Mouse (Mus musculus) CH12.LX (cell line): ENCODE data around the gene Pld2. TPM values are rescaled to one million over a fixed set of nuclear protein-coding genes. Genes with fewer than 3 reads are reported as not detected.

ENCODE experiments used
- DNase-seq: peaks from one replicate; pipeline ENCODE4 v3.0.0-alpha.2; 2013; ENCODE audit errors: extremely low read depth
- H3K27ac ChIP-seq: 2 replicates; pipeline ENCODE4 v1.5.1; 2012; ENCODE audit warnings: low read depth, mild to moderate bottlenecking, control low read depth, moderate library complexity; ENCODE audit not compliant: insufficient read depth
- H3K27me3 ChIP-seq: replicated peaks from 2 replicates; pipeline ENCODE3; 2012; ENCODE audit warnings: inconsistent platforms
- H3K36me3 ChIP-seq, 2 experiments: replicated peaks in 1 of 2; 2 replicates each; pipeline versions ENCODE3 to v1.6.1; 2012; ENCODE audit warnings: inconsistent platforms in 1 of 2, low read length in 1 of 2, mild to moderate bottlenecking in 1 of 2, mixed read lengths in 1 of 2, moderate library complexity in 1 of 2; ENCODE audit not compliant: control insufficient read depth in 1 of 2, insufficient read depth in 1 of 2
- H3K4me1 ChIP-seq, 2 experiments: 2 replicates each; pipeline ENCODE4 v1.6.1; 2012; ENCODE audit warnings: inconsistent platforms in 1 of 2, moderate library complexity in 1 of 2; ENCODE audit not compliant: insufficient read depth in 2 of 2, control insufficient read depth in 1 of 2
- H3K4me2 ChIP-seq: 2 replicates; pipeline ENCODE4 v1.6.1; 2012; ENCODE audit warnings: low read depth, mild to moderate bottlenecking, control low read depth; ENCODE audit not compliant: poor library complexity, insufficient read depth, severe bottlenecking
- H3K4me3 ChIP-seq, 3 experiments: fragments of 150-350 bp in 1 of 3; sonication (generic) in 1 of 3; replicated peaks in 1 of 3; 2 replicates each; pipeline versions ENCODE3 to v1.5.1; 2011 to 2012; ENCODE audit warnings: low read depth in 2 of 3, low read length in 2 of 3, mild to moderate bottlenecking in 2 of 3, moderate library complexity in 2 of 3, control low read depth in 1 of 3, improper control_type of control experiment in 1 of 3, inconsistent platforms in 1 of 3, mixed read lengths in 1 of 3; ENCODE audit not compliant: poor library complexity in 1 of 3
- H3K79me2 ChIP-seq: replicated peaks from 2 replicates; pipeline ENCODE4 v1.6.1; 2012; ENCODE audit warnings: mild to moderate bottlenecking, moderate library complexity; ENCODE audit not compliant: control insufficient read depth, poor library complexity, insufficient read depth, severe bottlenecking; ENCODE audit errors: extremely low read depth
- H3K9ac ChIP-seq: 2 replicates; pipeline ENCODE4 v1.6.1; 2012; ENCODE audit warnings: low read depth, mild to moderate bottlenecking, control low read depth, moderate library complexity; ENCODE audit not compliant: insufficient read depth
- H3K9me3 ChIP-seq: replicated peaks from 2 replicates; pipeline ENCODE3; 2012; ENCODE audit warnings: low read length, inconsistent platforms, mixed read lengths
- CHD1 ChIP-seq: IDR thresholded peaks from 2 replicates; pipeline ENCODE4 v1.6.1; 2012; ENCODE audit warnings: low read depth, low read length, improper control_type of control experiment, inconsistent platforms
- CTCF ChIP-seq, 2 experiments: IDR thresholded peaks in 1 of 2; conservative IDR thresholded peaks in 1 of 2; 2 replicates each; pipeline ENCODE4 v1.5.1; 2011 to 2012; ENCODE audit warnings: low read depth in 2 of 2, low read length in 2 of 2, improper control_type of control experiment in 1 of 2, inconsistent platforms in 1 of 2, mild to moderate bottlenecking in 1 of 2, moderate library complexity in 1 of 2
- EP300 ChIP-seq: IDR thresholded peaks from 2 replicates; pipeline ENCODE4 v1.6.1; 2011; ENCODE audit warnings: low read length, improper control_type of control experiment
- GABPA ChIP-seq: IDR thresholded peaks from 2 replicates; pipeline ENCODE4 v1.6.1; 2012; ENCODE audit warnings: low read depth, low read length, improper control_type of control experiment, inconsistent platforms; ENCODE audit not compliant: insufficient replicate concordance
- JUN ChIP-seq: IDR thresholded peaks from 2 replicates; pipeline ENCODE4 v1.6.1; 2011; ENCODE audit warnings: low read depth, mild to moderate bottlenecking, low read length, improper control_type of control experiment, moderate library complexity; ENCODE audit not compliant: insufficient read depth
- KAT2A ChIP-seq: IDR thresholded peaks from 2 replicates; pipeline ENCODE4 v1.6.1; 2012; ENCODE audit warnings: low read length, improper control_type of control experiment, inconsistent platforms; ENCODE audit not compliant: insufficient replicate concordance
- MAFK ChIP-seq: IDR thresholded peaks from 2 replicates; pipeline ENCODE4 v1.6.1; 2011; ENCODE audit warnings: low read length, improper control_type of control experiment; ENCODE audit not compliant: insufficient replicate concordance
- MEF2A ChIP-seq: IDR thresholded peaks from 2 replicates; pipeline ENCODE4 v1.6.1; 2014; ENCODE audit warnings: low read depth, mild to moderate bottlenecking, inconsistent platforms, low read length, improper control_type of control experiment, borderline replicate concordance
- MYC ChIP-seq: IDR thresholded peaks from 2 replicates; pipeline ENCODE4 v1.6.1; 2011; ENCODE audit warnings: low read depth, mild to moderate bottlenecking, improper control_type of control experiment, low read length
- POLR2A ChIP-seq: IDR thresholded peaks from 2 replicates; pipeline ENCODE4 v1.6.1; 2011; ENCODE audit warnings: low read depth, mild to moderate bottlenecking, improper control_type of control experiment, low read length
- POLR2AphosphoS2 ChIP-seq: IDR thresholded peaks from 2 replicates; pipeline ENCODE4 v1.6.1; 2011; ENCODE audit warnings: low read depth, low read length, improper control_type of control experiment
- RAD21 ChIP-seq: IDR thresholded peaks from 2 replicates; pipeline ENCODE4 v1.6.1; 2011; ENCODE audit warnings: low read depth, mild to moderate bottlenecking, low read length, improper control_type of control experiment, moderate library complexity
- USF2 ChIP-seq: conservative IDR thresholded peaks from 2 replicates; pipeline ENCODE4 v1.6.1; 2011; ENCODE audit warnings: low read depth, low read length, improper control_type of control experiment
- ZKSCAN1 ChIP-seq: IDR thresholded peaks from 2 replicates; pipeline ENCODE4 v1.6.1; 2012; ENCODE audit warnings: low read depth, inconsistent platforms, low read length, improper control_type of control experiment, borderline replicate concordance
- ZNF384 ChIP-seq: IDR thresholded peaks from 2 replicates; pipeline ENCODE4 v1.6.1; 2012; ENCODE audit warnings: low read depth, low read length, improper control_type of control experiment, inconsistent platforms
- dilution Hi-C: fragments of 300-500 bp; cut with MboI; formaldehyde crosslinking; loops from 2 replicates; pipeline ENCODE4 v1.14.3; 2020; ENCODE audit warnings: low sequenced_read_pairs; ENCODE audit not compliant: extremely low pct_unique_long_range_greater_than_20kb, extremely low pct_ligation_motif_present
- in situ Hi-C: fragments of 300-500 bp; cut with MboI; formaldehyde crosslinking; loops from 3 replicates; pipeline ENCODE4 v1.14.3; 2019; ENCODE audit warnings: low sequenced_read_pairs, low pct_ligation_motif_present, low pct_unique_long_range_greater_than_20kb, mixed read lengths
- polyA plus RNA-seq: library from polyadenylated mRNA; unstranded; fragments of >175 nt; gene quantifications from 2 replicates; pipeline ENCODE4 v1.2.1, GENCODE M21; 2012; ENCODE audit warnings: low read depth; ENCODE audit not compliant: insufficient read length
- total RNA-seq, 2 experiments: library from RNA; depleted of rRNA; stranded (reverse); fragments of 300-350 nt in 1 of 2; fragments of >200 nt in 1 of 2; gene quantifications; 2 replicates each; pipeline ENCODE4 v1.2.3; 2012 to 2014

Pld2 gene
- total and polyA plus RNA-seq, 3 experiments: 3.4 to 6.7 (median 4.8) TPM

GRCm38 (mm10) chr11:70511242-70511641 is 28.6 kb upstream of the Pld2 start:
- H3K4me3 ChIP-seq: peak overlapping the region in 2 of 3 experiments; percentile 34 to 50
- DNase-seq: no peak
- TF ChIP-seq JUN (no peak), MAFK (no peak), ZKSCAN1 (no peak), GABPA (no peak), POLR2AphosphoS2 (no peak), MYC (no peak), CTCF (conservative IDR thresholded peaks at IDR 0.05 in 1 of 2, IDR thresholded peaks at IDR 0.05 in 1 of 2; ENCODE audit: low read depth in 2 of 2, low read length in 2 of 2) (no peak), CHD1 (no peak), USF2 (no peak), KAT2A (no peak), MEF2A (no peak), RAD21 (no peak)
- H3K4me2 ChIP-seq: no peak overlapping the region
- peaks cover 20 to 82% of the 10 kb centered on the region in 2 experiments for H3K4me1 ChIP-seq
- in situ Hi-C loops (no loop called here), dilution Hi-C loops (no loop called here)
- H3K36me3 ChIP-seq: no peaks in the 10 kb centered on the region
- H3K9me3 ChIP-seq: no peaks in the 10 kb centered on the region
- no peak overlapping the region for H3K27ac ChIP-seq
- no peak overlapping the region for H3K9ac ChIP-seq
- H3K27me3 ChIP-seq: no peaks in the 10 kb centered on the region
- H3K79me2 ChIP-seq: no peaks in the 10 kb centered on the region

- H3K4me3 ChIP-seq: peak overlapping the region in 1 of 3 experiments; percentile 4
- peak overlapping the region; percentile 62; the same call in 1 of the 2 replicates for H3K27ac ChIP-seq
- TF ChIP-seq EP300 (no peak), ZNF384 (peak; percentile 75), POLR2A (no peak)
- TF ChIP-seq, all 38 proteins: peak for 1
- H3K27me3 ChIP-seq: no peaks in the 10 kb centered on the region
- H3K9me3 ChIP-seq: no peaks in the 10 kb centered on the region
- H3K79me2 ChIP-seq: no peaks in the 10 kb centered on the region
- 0 out of 2 replicates have a peak overlapping the region, but pooled peaks have one; percentile 70 for H3K4me2 ChIP-seq
- H3K9ac ChIP-seq: no peak overlapping the region
- no peaks in the 10 kb centered on the region for H3K36me3 ChIP-seq
- in situ Hi-C loops: no loop called here
- H3K4me1 ChIP-seq: peaks cover 20 to 79% of the 10 kb centered on the region in 2 experiments
- dilution Hi-C loops: no loop called here
- no peak for DNase-seq
Measured at GRCm38 (mm10) chr11:70511825-70512224, 28.0 kb upstream of the Pld2 start.
